Mouse (Mus musculus) spleen, adult 2 months (tissue): ENCODE results near the gene Cdc42ep5.
A peak's percentile ranks its signal among the peaks of the same experiment; 100 is the strongest.

Experiments used
- CTCF ChIP-seq: fragments of 200-500 bp; IDR thresholded peaks from 2 replicates; pipeline ENCODE4 v1.5.1; 2011; ENCODE audit warnings: mild to moderate bottlenecking, inconsistent platforms; ENCODE audit not compliant: insufficient read depth, insufficient read length, insufficient replicate concordance; ENCODE audit errors: extremely low read depth
- POLR2A ChIP-seq: fragments of 200-500 bp; IDR thresholded peaks from 2 replicates; pipeline ENCODE4 v1.6.1; 2011; ENCODE audit warnings: low read depth, low read length, inconsistent platforms

DNA sequence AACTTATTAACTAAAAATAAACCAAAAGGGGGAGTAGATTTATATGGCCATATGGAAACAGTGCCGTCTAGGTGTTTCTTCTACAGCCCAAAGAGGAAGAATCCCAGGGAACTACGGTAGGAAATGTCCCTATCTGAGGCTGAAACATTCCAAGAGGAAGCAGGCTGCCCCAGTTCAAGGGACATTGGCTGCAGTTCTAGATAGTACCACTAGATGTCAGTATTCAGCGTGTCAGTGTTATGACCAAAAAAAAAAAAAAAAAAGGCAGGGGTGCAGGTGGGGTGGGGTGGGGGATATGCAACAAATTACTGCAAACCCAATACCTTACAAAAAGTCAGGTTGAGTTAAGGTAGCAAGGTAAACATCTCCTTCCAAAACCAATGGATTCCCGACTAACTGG lies 61.2 kb downstream of the Cdc42ep5 start:
- TF ChIP-seq CTCF = peak; percentile 35; the same call in 1 of the 2 replicates
- no peak for TF ChIP-seq POLR2A
